Mouse (Mus musculus): Measurements from ENCODE around the gene Hexim1. TPM values are rescaled to one million over a fixed set of nuclear protein-coding genes. Genes with fewer than 3 reads are reported as not detected.

Hexim1 gene
- total and polyA plus RNA-seq, 3 experiments = 20.2 to 51.8 (median 25.9) TPM

GRCm38 (mm10) chr11:103073671-103074070 lies 42.4 kb upstream of the Hexim1 start:
- no peak overlapping the region for H3K4me3 ChIP-seq (replicated peaks in 1 of 3; ENCODE audit: low read depth in 2 of 3, low read length in 2 of 3, poor library complexity in 1 of 3)
- no peaks in the 10 kb centered on the region for H3K27me3 ChIP-seq (replicated peaks)
- in situ Hi-C loops (cut with MboI; ENCODE audit: low pct_ligation_motif_present, low pct_unique_long_range_greater_than_20kb, low sequenced_read_pairs) (no loop called here), dilution Hi-C loops (cut with MboI; ENCODE audit: extremely low pct_ligation_motif_present, extremely low pct_unique_long_range_greater_than_20kb, low sequenced_read_pairs) (no loop called here)
- TF ChIP-seq MYC (IDR thresholded peaks at IDR 0.05; ENCODE audit: low read depth, low read length) (no peak), NRF1 (IDR thresholded peaks at IDR 0.05; ENCODE audit: low read depth, low read length) (no peak), NELFE (IDR thresholded peaks at IDR 0.05; ENCODE audit: low read depth, low read length) (no peak), HCFC1 (IDR thresholded peaks at IDR 0.05; ENCODE audit: low read depth, low read length) (no peak), RAD21 (IDR thresholded peaks at IDR 0.05; ENCODE audit: low read depth, low read length) (no peak), MAFK (IDR thresholded peaks at IDR 0.05; ENCODE audit: insufficient replicate concordance, low read length) (no peak), CHD1 (IDR thresholded peaks at IDR 0.05; ENCODE audit: low read depth, low read length) (no peak), TBP (conservative IDR thresholded peaks at IDR 0.05; ENCODE audit: low read depth, low read length) (no peak), ZMIZ1 (IDR thresholded peaks at IDR 0.05; ENCODE audit: low read depth, low read length) (no peak), POLR2A (IDR thresholded peaks at IDR 0.05; ENCODE audit: low read depth, low read length) (no peak), IRF4 (IDR thresholded peaks at IDR 0.05; ENCODE audit: low read depth, low read length) (no peak)
- H3K9me3 ChIP-seq (replicated peaks; ENCODE audit: low read length) = no peaks in the 10 kb centered on the region
- no peak overlapping the region for H3K4me2 ChIP-seq (ENCODE audit: insufficient read depth, low read depth, poor library complexity, severe bottlenecking)
- H3K27ac ChIP-seq (ENCODE audit: insufficient read depth, low read depth) = no peak overlapping the region
- no peak overlapping the region for H3K9ac ChIP-seq (ENCODE audit: insufficient read depth, low read depth)
- H3K79me2 ChIP-seq (replicated peaks; ENCODE audit: control insufficient read depth, extremely low read depth, insufficient read depth, poor library complexity, severe bottlenecking) = no peaks in the 10 kb centered on the region
- peaks cover 82 to 94% of the 10 kb centered on the region in 2 experiments for H3K36me3 ChIP-seq (replicated peaks in 1 of 2; ENCODE audit: control insufficient read depth in 1 of 2, insufficient read depth in 1 of 2, low read length in 1 of 2)
- peaks cover 12 to 44% of the 10 kb centered on the region in 2 experiments for H3K4me1 ChIP-seq (ENCODE audit: control insufficient read depth in 1 of 2, insufficient read depth in 2 of 2)
- DNase-seq (ENCODE audit: extremely low read depth) = no peak

- dilution Hi-C loops (cut with MboI; ENCODE audit: extremely low pct_ligation_motif_present, extremely low pct_unique_long_range_greater_than_20kb, low sequenced_read_pairs) (no loop called here), in situ Hi-C loops (cut with MboI; ENCODE audit: low pct_ligation_motif_present, low pct_unique_long_range_greater_than_20kb, low sequenced_read_pairs) (no loop called here)
- H3K27ac ChIP-seq (ENCODE audit: insufficient read depth, low read depth) = no peak overlapping the region
Measured at GRCm38 (mm10) chr11:103074121-103074650, 41.8 kb upstream of the Hexim1 start.

More at GRCm38 (mm10) chr11:103074121-103074650, 41.8 kb upstream of the Hexim1 start:
- Histone ChIP-seq H3K4me3 (replicated peaks in 1 of 3; ENCODE audit: low read depth in 2 of 3, low read length in 2 of 3, poor library complexity in 1 of 3) (no peak overlapping the region), H3K9ac (ENCODE audit: insufficient read depth, low read depth) (no peak overlapping the region), H3K4me2 (ENCODE audit: insufficient read depth, low read depth, poor library complexity, severe bottlenecking) (no peak overlapping the region), H3K27me3 (replicated peaks) (no peaks in the 10 kb centered on the region), H3K9me3 (replicated peaks; ENCODE audit: low read length) (no peaks in the 10 kb centered on the region), H3K36me3 (replicated peaks in 1 of 2; ENCODE audit: control insufficient read depth in 1 of 2, insufficient read depth in 1 of 2, low read length in 1 of 2) (peaks cover 83 to 95% of the 10 kb centered on the region in 2 experiments), H3K79me2 (replicated peaks; ENCODE audit: control insufficient read depth, extremely low read depth, insufficient read depth, poor library complexity, severe bottlenecking) (no peaks in the 10 kb centered on the region), H3K4me1 (ENCODE audit: control insufficient read depth in 1 of 2, insufficient read depth in 2 of 2) (peaks cover 7 to 39% of the 10 kb centered on the region in 2 experiments)
- DNase-seq (ENCODE audit: extremely low read depth) = no peak
- TF ChIP-seq TBP (conservative IDR thresholded peaks at IDR 0.05; ENCODE audit: low read depth, low read length) (no peak), NRF1 (IDR thresholded peaks at IDR 0.05; ENCODE audit: low read depth, low read length) (no peak), POLR2A (IDR thresholded peaks at IDR 0.05; ENCODE audit: low read depth, low read length) (no peak), HCFC1 (IDR thresholded peaks at IDR 0.05; ENCODE audit: low read depth, low read length) (no peak), RCOR1 (conservative IDR thresholded peaks at IDR 0.05; ENCODE audit: low read depth, low read length) (no peak), UBTF (IDR thresholded peaks at IDR 0.05; ENCODE audit: low read depth, low read length) (no peak), SMC3 (IDR thresholded peaks at IDR 0.05; ENCODE audit: low read depth, low read length) (no peak)

Measured in CH12.LX (cell line).